Mouse (Mus musculus): ENCODE measurements at regions not wholly inside any gene's neighbourhood (a gene's known extent, or its start where the extent isn't known, plus 50 kb on each side); places are given as distances from the start of the nearest gene placed in this dataset.
A peak's percentile ranks its signal among the peaks of the same experiment; 100 is the strongest.

DNA sequence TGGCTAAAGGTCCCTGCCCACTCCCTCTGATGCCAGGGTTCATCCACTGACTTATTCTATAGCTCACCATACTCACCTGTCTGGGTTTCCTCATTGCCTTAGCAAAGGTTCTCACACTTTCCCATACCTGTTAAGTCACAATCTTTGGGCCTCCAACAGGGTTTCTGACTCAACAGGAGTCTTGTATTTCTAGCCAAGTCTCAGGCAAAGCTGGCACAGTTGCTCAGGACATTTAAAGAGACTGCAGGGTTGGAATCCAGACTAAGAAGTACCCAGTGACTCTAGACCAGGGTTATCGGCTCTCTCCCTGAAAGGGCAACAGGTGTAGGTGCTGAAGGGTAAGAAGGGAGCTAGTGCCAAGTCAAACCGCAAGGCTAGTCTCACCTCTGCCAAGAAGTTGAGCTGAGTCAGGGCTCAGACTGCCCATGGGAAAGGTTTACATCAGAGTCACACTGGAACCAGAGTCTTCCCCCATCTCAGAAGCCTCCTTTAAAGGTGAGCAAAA lies 622.4 kb downstream of the Rnf144a start:
- no peak for DNase-seq (ENCODE audit: inconsistent age in 2 of 2, low spot score in 1 of 2)

DNA sequence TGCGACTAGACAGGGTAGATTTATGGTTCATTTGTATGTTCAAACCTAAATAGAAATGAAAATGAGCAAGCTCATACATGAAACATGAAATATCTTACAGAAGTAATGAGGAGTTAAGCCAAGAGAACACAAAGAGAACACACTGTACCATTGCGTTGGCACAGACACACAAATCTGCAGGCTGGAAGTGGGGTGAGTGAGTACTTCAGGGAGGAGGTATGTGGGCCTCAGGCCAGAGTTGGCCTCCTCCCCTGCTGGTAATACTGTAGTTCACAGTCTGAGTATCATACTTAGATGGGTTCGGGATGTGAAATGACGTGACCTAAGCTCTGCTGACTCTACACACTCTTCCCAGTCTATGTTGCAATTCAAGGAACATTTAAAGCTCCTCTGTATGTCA lies 624.1 kb downstream of the Rnf144a start:
- no peak for DNase-seq (ENCODE audit: inconsistent age in 2 of 2, low spot score in 1 of 2)

GRCm38 (mm10) chr12:25785646-25786606 lies 629.1 kb downstream of the Rnf144a start:
- peak in 1 of 2 experiments; percentile 45 for DNase-seq (ENCODE audit: inconsistent age in 2 of 2, low spot score in 1 of 2)

DNA sequence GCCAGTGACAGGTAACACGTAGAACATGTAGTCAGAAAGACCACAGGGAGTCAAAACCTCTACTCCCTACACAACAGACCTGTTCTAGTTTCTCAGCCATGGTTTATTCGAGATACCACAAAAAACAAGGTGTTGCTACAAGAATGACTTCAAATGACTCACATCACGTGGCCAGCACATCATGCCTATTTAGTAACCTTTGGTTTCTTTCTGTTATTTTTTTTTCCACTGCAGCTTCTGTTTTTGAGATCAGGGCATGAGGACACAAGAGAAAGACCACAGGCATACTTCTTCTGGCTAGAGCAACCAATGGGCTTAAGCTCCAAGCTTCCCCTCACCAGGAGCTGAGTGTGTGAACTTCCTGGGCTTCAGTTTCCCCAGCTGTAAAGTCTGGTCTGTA lies 630.7 kb downstream of the Rnf144a start:
- no peak for DNase-seq (ENCODE audit: inconsistent age in 2 of 2, low spot score in 1 of 2)

DNA sequence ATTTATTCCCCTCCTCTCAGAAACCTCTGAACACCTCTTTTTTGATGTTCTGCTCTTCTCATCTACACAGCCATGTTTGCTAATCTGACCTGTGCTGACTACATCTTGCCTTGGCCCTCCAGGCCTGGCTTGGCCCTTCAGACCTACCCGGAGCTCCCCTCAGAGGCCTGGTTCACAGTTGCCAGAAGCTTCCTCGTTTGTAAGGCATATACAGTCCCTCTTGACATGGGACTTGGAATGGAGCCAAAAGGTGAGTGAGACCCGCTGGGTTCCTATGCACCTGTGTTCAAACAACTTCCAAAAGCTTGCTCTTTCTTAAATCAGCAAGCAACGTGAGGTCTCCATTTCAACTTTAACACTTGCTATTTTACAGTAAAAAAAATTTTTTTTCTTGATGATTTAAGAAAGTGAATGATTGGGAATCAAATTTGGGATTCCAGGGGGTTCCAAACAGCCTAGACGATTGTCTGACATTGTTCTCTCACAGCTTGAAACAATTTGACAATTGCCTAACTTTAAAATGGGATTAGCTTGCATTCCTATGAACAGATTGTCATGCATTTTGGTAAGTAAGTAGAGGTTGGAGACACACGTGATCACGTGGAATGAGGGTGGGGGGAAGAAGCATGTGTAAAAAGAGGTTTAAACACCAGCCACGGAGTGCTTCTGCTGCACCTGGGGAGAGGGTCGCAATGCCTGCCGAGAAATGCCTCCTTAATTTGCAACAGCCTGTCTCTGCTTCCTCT lies 631.9 kb downstream of the Rnf144a start:
- DNase-seq (ENCODE audit: inconsistent age in 2 of 2, low spot score in 1 of 2) = no peak

DNA sequence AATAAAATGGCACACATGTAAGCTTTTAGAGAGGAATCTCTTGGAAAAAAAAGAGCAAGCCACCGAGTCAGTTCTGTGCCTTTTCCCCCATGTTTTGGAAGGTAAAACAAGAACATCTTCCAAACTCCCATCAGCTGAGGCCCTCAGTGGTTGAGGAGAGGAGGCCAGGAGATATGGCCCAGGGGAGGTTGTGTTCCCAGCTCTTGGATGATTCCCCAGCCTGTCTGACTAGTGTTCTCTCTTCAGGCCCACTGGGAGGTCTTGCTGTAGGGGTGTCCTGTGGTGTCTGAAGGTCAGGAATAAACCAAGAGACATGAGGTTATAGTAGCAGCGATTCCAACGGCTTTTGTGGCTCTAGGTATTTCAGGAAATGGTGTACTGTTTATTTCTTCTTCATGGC lies 643.2 kb downstream of the Rnf144a start:
- no peak for DNase-seq (ENCODE audit: inconsistent age in 2 of 2, low spot score in 1 of 2)

DNA sequence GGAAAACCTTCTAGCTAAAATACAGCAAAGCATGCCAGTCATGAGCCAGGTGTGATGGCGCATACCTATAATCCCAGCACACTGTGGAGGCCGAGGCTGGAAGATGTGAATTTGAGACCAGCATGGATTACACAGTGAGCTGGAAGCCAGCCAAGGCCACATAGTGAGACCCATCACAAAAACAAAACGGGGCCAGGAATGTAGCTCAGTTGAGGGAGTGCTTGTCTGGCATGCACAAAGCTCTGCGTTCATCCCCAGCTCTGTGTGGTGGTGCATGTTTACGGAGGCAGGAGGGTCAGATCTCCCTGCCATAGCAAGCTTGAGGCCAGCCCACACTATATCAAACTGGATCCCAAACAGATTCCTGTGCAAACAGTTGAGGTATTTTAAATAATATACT lies 646.4 kb downstream of the Rnf144a start:
- DNase-seq (ENCODE audit: inconsistent age in 2 of 2, low spot score in 1 of 2) = peak; percentile 11 to 42

- no peak for DNase-seq (ENCODE audit: inconsistent age in 2 of 2, low spot score in 1 of 2)
Observed at GRCm38 (mm10) chr12:25763061-25763460, 652.0 kb downstream of the Rnf144a start.

DNA sequence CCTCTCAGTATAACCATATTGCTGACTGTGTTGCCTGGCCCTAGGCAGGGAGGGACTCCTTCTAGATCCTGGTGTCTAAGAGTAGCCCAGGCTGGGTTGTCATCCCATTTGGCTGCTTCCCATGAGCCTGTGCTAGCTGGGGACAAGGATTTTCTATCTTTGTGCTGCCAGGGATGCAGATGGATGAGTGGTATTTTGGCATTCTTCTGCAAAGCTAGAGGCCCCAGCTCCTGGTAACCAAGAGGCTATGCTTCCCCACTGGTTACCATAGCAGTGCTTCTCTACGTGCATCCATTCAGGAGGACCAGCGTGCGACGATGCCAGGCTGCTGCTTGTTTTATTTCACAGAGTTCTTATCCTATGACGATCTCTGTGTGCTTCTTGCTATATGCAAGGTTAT lies 658.0 kb downstream of the Rnf144a start:
- no peak for DNase-seq (ENCODE audit: inconsistent age in 2 of 2, low spot score in 1 of 2)

- no peak for DNase-seq (ENCODE audit: inconsistent age in 2 of 2, low spot score in 1 of 2)
Observed at GRCm38 (mm10) chr12:25733801-25734200, 636.9 kb upstream of the Id2 start.

DNA sequence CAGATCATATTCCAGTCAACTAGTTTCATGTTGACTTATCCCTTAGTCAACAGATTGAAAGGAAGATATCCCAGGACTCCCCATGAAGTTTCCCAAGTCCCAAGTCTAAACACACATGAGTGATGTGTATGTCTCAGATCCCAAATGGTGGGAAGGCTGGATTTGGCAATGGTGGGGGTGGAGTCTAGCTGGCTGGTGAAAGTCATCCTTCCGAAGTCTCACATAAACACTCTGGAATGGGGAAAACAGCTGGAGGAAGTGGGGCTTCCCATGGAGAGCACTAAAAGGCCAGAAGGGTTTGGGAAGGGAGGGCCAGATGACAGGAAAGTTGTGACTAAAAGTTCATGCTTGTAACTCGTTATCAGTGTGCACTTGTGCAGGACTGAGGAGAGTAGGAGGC lies 628.8 kb upstream of the Id2 start:
- DNase-seq (ENCODE audit: inconsistent age in 2 of 2, low spot score in 1 of 2) = no peak

DNA sequence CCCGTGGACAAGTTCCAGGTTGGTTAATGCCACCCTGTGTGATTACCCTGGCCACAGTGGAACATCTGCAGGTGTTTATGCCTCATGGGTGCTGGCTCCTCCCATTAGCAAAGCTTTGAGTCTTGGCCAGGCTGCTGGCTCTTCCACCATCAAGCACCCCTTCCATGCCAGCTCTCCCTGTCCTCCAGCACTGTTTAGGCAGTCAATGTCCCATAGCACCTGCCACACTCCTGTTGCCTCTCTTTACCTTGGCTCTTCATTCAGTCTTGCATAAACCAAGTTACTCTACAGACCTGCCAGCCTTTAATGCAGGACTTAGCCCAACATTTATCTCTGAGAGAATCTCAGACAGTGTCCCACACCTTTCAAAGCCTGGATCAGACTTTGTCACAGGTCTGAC lies 614.2 kb upstream of the Id2 start:
- no peak for DNase-seq (ENCODE audit: inconsistent age in 2 of 2, low spot score in 1 of 2)

- no peak for DNase-seq (ENCODE audit: inconsistent age in 2 of 2, low spot score in 1 of 2)
Observed at GRCm38 (mm10) chr12:25703023-25703400, 606.1 kb upstream of the Id2 start.

GRCm38 (mm10) chr12:25702176-25703022 lies 605.5 kb upstream of the Id2 start:
- no peak for DNase-seq (ENCODE audit: inconsistent age in 2 of 2, low spot score in 1 of 2)

- no peak for DNase-seq (ENCODE audit: inconsistent age in 2 of 2, low spot score in 1 of 2)
Observed at GRCm38 (mm10) chr12:25687063-25687462, 590.1 kb upstream of the Id2 start.

- DNase-seq (ENCODE audit: inconsistent age in 2 of 2, low spot score in 1 of 2) = no peak
Observed at GRCm38 (mm10) chr12:25676631-25677030, 579.7 kb upstream of the Id2 start.

DNA sequence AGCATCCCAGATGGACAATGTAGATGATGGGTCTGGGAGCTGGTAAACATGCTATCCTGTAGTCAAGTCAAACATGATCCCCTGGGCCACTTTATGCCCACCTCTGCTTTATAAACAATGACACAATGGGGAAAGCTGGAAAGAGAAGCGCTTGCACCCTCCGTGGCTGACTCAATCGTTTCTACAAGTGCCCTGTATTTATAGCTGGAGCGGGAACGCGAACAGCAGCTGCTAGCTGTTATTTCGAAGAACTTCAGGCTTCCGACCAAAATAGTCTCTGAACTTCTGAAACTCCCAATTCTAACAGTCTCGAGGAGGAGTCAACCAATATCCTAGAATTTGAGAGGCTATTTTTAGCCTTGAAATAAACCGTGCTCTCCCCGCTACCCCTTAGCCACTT lies 571.4 kb upstream of the Id2 start:
- DNase-seq (ENCODE audit: inconsistent age in 2 of 2, low spot score in 1 of 2) = no peak

DNA sequence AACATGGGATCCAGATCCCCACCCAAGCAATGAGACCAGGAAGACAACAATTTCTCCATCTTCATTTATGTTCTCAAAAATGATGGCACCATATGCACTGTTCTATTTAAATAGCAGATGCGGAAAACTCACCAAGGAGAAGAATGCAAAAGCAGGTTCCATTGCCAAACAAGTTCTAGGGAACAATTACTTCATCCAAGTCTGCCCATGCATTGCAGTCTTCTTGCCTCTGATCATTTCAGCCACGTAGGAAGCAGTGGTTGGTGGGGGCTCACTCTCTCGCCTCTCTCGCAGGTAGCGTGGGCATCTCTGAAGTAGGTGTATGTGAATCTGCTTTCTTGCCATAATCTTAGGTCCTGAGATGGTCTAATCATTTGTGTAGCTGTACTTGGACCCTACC lies 557.5 kb upstream of the Id2 start:
- no peak for DNase-seq (ENCODE audit: inconsistent age in 2 of 2, low spot score in 1 of 2)

DNA sequence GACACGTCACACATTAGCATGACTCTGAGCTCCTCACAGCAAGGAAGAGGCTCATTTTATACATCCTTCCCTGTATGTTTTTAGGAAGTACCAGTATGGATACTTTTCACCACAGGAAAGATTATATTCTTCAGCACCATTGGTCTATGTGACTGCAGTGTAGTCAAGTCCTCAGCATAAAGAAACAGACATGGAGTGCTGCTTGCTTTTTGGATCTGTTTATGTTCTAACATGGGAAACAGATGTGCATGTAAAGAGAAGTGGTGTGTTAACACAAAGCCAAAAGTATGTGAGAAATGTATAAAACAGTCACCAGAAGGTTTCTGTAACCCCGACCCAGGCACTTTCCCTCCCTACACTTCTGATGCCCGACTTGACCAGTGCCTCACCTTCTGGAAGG lies 553.3 kb upstream of the Id2 start:
- DNase-seq (ENCODE audit: inconsistent age in 2 of 2, low spot score in 1 of 2) = no peak

DNA sequence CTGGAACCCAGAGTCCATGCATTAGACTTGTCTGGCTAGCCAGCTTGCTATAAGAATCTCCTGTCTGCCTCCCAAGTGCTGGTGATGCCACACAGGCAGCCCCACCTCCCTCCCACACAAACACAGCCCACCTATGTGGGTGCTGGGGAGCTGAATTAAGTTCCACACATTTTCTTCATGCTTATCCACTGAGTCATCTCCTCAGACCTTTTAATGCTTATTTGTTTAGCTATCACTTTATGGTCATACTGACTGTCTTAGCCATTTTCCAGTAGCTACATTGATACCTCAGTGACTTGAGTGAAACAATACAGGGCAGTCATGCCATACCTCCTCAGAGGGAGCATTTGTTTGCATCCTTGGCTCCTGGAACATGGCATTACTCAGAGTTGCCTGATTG lies 531.1 kb upstream of the Id2 start:
- no peak for DNase-seq (ENCODE audit: inconsistent age in 2 of 2, low spot score in 1 of 2)

DNA sequence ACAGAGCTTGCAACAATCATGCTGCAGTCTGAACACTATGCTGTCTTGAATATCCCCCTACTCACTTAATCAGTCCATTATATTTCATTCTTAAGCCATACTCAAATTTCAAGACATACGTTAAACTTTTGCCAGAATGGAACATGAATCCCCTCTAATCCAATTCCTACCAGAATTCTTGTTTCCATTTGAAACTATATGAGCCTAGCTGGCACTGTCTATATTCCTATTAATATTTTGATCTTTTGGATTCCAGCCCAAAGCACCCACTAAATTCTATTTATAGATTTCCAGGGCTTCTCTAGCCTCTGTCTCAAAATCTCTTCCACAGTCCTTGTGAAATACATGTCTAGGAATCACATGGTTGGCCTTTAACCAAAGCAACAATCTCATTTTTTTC lies 528.9 kb upstream of the Id2 start:
- DNase-seq (ENCODE audit: inconsistent age in 2 of 2, low spot score in 1 of 2) = no peak
